Mouse (Mus musculus): ENCODE results near the gene 4930452B06Rik. TPM values are rescaled to one million over a fixed set of nuclear protein-coding genes. Genes with fewer than 3 reads are reported as not detected.
A peak's percentile ranks its signal among the peaks of the same experiment; 100 is the strongest.

The 4930452B06Rik gene
- 7.4 and 8.5 TPM in 2 replicates for polyA plus RNA-seq (2015; fragmentation: Nextera tagmentation; extraction: Ambion mirVana)

GRCm38 (mm10) chr14:8665636-8666411, at the start of gene 4930452B06Rik:
4930452B06Rik (minus strand) TSS chr14:8666240.
- WGBS = under 1% methylated on average over 45 of the region's 45 CpGs
- Histone ChIP-seq H3K36me3 (ENCODE audit: control insufficient read depth, insufficient read depth, low read length) (no peaks in the 10 kb centered on the region), H3K9ac (ENCODE audit: low read depth, low read length) (peak within 1 kb of the TSS; percentile 78), H3K27me3 (ENCODE audit: control insufficient read depth, insufficient read depth, low read depth, low read length) (no peaks in the 10 kb centered on the region), H3K4me3 (ENCODE audit: low read depth, low read length) (peak within 1 kb of the TSS; percentile 65), H3K27ac (ENCODE audit: low read length) (peak within 1 kb of the TSS; percentile 68), H3K4me2 (ENCODE audit: low read length) (peak within 1 kb of the TSS; percentile 73), H3K9me3 (replicated peaks; ENCODE audit: control insufficient read depth, low read length, poor library complexity, severe bottlenecking) (no peaks in the 10 kb centered on the region), H3K4me1 (ENCODE audit: control insufficient read depth, insufficient read depth, low read length) (no peaks in the 10 kb centered on the region)
- peak; percentile 99 for ATAC-seq

- H3K4me2 ChIP-seq (ENCODE audit: low read length) = no peak overlapping the region
- no peak overlapping the region for H3K27ac ChIP-seq (ENCODE audit: low read length)
- H3K27me3 ChIP-seq (ENCODE audit: control insufficient read depth, insufficient read depth, low read depth, low read length) = no peaks in the 10 kb centered on the region
- no peak overlapping the region for H3K4me3 ChIP-seq (ENCODE audit: low read depth, low read length)
- 0 out of 2 replicates have a peak, but pooled peaks cover 3% of the 10 kb centered on the region for H3K4me1 ChIP-seq (ENCODE audit: control insufficient read depth, insufficient read depth, low read length)
- no peak overlapping the region for H3K9ac ChIP-seq (ENCODE audit: low read depth, low read length)
- WGBS = 47% methylated on average over 4 of the region's 4 CpGs
- no peaks in the 10 kb centered on the region for H3K9me3 ChIP-seq (replicated peaks; ENCODE audit: control insufficient read depth, low read length, poor library complexity, severe bottlenecking)
- no peak for ATAC-seq
- H3K36me3 ChIP-seq (ENCODE audit: control insufficient read depth, insufficient read depth, low read length) = no peaks in the 10 kb centered on the region
These were observed 46.6 kb upstream of the 4930452B06Rik start for GRCm38 (mm10) chr14:8712674-8713073.

GRCm38 (mm10) chr14:8689451-8689850, 23.4 kb upstream of the 4930452B06Rik start:
- Histone ChIP-seq H3K4me1 (ENCODE audit: control insufficient read depth, insufficient read depth, low read length) (no peaks in the 10 kb centered on the region), H3K9ac (ENCODE audit: low read depth, low read length) (no peak overlapping the region), H3K9me3 (replicated peaks; ENCODE audit: control insufficient read depth, low read length, poor library complexity, severe bottlenecking) (no peaks in the 10 kb centered on the region), H3K4me3 (ENCODE audit: low read depth, low read length) (no peak overlapping the region), H3K36me3 (ENCODE audit: control insufficient read depth, insufficient read depth, low read length) (no peaks in the 10 kb centered on the region), H3K4me2 (ENCODE audit: low read length) (no peak overlapping the region), H3K27me3 (ENCODE audit: control insufficient read depth, insufficient read depth, low read depth, low read length) (no peaks in the 10 kb centered on the region), H3K27ac (ENCODE audit: low read length) (no peak overlapping the region)
- 16% methylated on average over 1 of the region's 1 CpGs for WGBS
- no peak for ATAC-seq

- no peak overlapping the region for H3K9ac ChIP-seq (ENCODE audit: low read depth, low read length)
- H3K9me3 ChIP-seq (replicated peaks; ENCODE audit: control insufficient read depth, low read length, poor library complexity, severe bottlenecking) = no peaks in the 10 kb centered on the region
- 74% methylated on average over 1 of the region's 1 CpGs for WGBS
- H3K4me2 ChIP-seq (ENCODE audit: low read length) = no peak overlapping the region
- no peaks in the 10 kb centered on the region for H3K4me1 ChIP-seq (ENCODE audit: control insufficient read depth, insufficient read depth, low read length)
- no peak overlapping the region for H3K4me3 ChIP-seq (ENCODE audit: low read depth, low read length)
- ATAC-seq = no peak
- no peaks in the 10 kb centered on the region for H3K27me3 ChIP-seq (ENCODE audit: control insufficient read depth, insufficient read depth, low read depth, low read length)
- no peaks in the 10 kb centered on the region for H3K36me3 ChIP-seq (ENCODE audit: control insufficient read depth, insufficient read depth, low read length)
- H3K27ac ChIP-seq (ENCODE audit: low read length) = no peak overlapping the region
These were observed 22.4 kb upstream of the 4930452B06Rik start for GRCm38 (mm10) chr14:8688462-8688861.

GRCm38 (mm10) chr14:8686185-8686584, 20.1 kb upstream of the 4930452B06Rik start:
- H3K9ac ChIP-seq (ENCODE audit: low read depth, low read length) = no peak overlapping the region
- H3K4me1 ChIP-seq (ENCODE audit: control insufficient read depth, insufficient read depth, low read length) = no peaks in the 10 kb centered on the region
- no peak overlapping the region for H3K4me2 ChIP-seq (ENCODE audit: low read length)
- H3K27ac ChIP-seq (ENCODE audit: low read length) = no peak overlapping the region
- H3K4me3 ChIP-seq (ENCODE audit: low read depth, low read length) = no peak overlapping the region
- no peak for ATAC-seq
- H3K27me3 ChIP-seq (ENCODE audit: control insufficient read depth, insufficient read depth, low read depth, low read length) = no peaks in the 10 kb centered on the region
- H3K36me3 ChIP-seq (ENCODE audit: control insufficient read depth, insufficient read depth, low read length) = no peaks in the 10 kb centered on the region
- no peaks in the 10 kb centered on the region for H3K9me3 ChIP-seq (replicated peaks; ENCODE audit: control insufficient read depth, low read length, poor library complexity, severe bottlenecking)
- 97% methylated on average over 1 of the region's 1 CpGs for WGBS

GRCm38 (mm10) chr14:8679896-8680295, 13.9 kb upstream of the 4930452B06Rik start:
- 95% methylated on average over 4 of the region's 4 CpGs for WGBS
- Histone ChIP-seq H3K9ac (ENCODE audit: low read depth, low read length) (no peak overlapping the region), H3K4me1 (ENCODE audit: control insufficient read depth, insufficient read depth, low read length) (no peaks in the 10 kb centered on the region), H3K9me3 (replicated peaks; ENCODE audit: control insufficient read depth, low read length, poor library complexity, severe bottlenecking) (no peaks in the 10 kb centered on the region), H3K4me3 (ENCODE audit: low read depth, low read length) (no peak overlapping the region), H3K36me3 (ENCODE audit: control insufficient read depth, insufficient read depth, low read length) (no peaks in the 10 kb centered on the region), H3K4me2 (ENCODE audit: low read length) (no peak overlapping the region), H3K27ac (ENCODE audit: low read length) (no peak overlapping the region), H3K27me3 (ENCODE audit: control insufficient read depth, insufficient read depth, low read depth, low read length) (no peaks in the 10 kb centered on the region)
- ATAC-seq = no peak

- no peak overlapping the region for H3K27ac ChIP-seq (ENCODE audit: low read length)
- H3K4me3 ChIP-seq (ENCODE audit: low read depth, low read length) = no peak overlapping the region
- H3K4me2 ChIP-seq (ENCODE audit: low read length) = no peak overlapping the region
- H3K9me3 ChIP-seq (replicated peaks; ENCODE audit: control insufficient read depth, low read length, poor library complexity, severe bottlenecking) = no peaks in the 10 kb centered on the region
- H3K9ac ChIP-seq (ENCODE audit: low read depth, low read length) = no peak overlapping the region
- no peaks in the 10 kb centered on the region for H3K27me3 ChIP-seq (ENCODE audit: control insufficient read depth, insufficient read depth, low read depth, low read length)
- no peaks in the 10 kb centered on the region for H3K4me1 ChIP-seq (ENCODE audit: control insufficient read depth, insufficient read depth, low read length)
- no peak for ATAC-seq
- no peaks in the 10 kb centered on the region for H3K36me3 ChIP-seq (ENCODE audit: control insufficient read depth, insufficient read depth, low read length)
These were observed 5.7 kb downstream of the 4930452B06Rik start for GRCm38 (mm10) chr14:8660359-8660758.

GRCm38 (mm10) chr14:8641650-8642279, 24.3 kb downstream of the 4930452B06Rik start:
- Histone ChIP-seq H3K27ac (ENCODE audit: low read length) (no peak overlapping the region), H3K4me1 (ENCODE audit: control insufficient read depth, insufficient read depth, low read length) (no peaks in the 10 kb centered on the region), H3K27me3 (ENCODE audit: control insufficient read depth, insufficient read depth, low read depth, low read length) (no peaks in the 10 kb centered on the region), H3K36me3 (ENCODE audit: control insufficient read depth, insufficient read depth, low read length) (no peaks in the 10 kb centered on the region), H3K4me3 (ENCODE audit: low read depth, low read length) (no peak overlapping the region), H3K4me2 (ENCODE audit: low read length) (no peak overlapping the region), H3K9me3 (replicated peaks; ENCODE audit: control insufficient read depth, low read length, poor library complexity, severe bottlenecking) (no peaks in the 10 kb centered on the region), H3K9ac (ENCODE audit: low read depth, low read length) (no peak overlapping the region)
- no peak for ATAC-seq
- 65% methylated on average over 9 of the region's 9 CpGs for WGBS

- no peak overlapping the region for H3K9ac ChIP-seq (ENCODE audit: low read depth, low read length)
- H3K4me2 ChIP-seq (ENCODE audit: low read length) = no peak overlapping the region
- H3K36me3 ChIP-seq (ENCODE audit: control insufficient read depth, insufficient read depth, low read length) = no peaks in the 10 kb centered on the region
- no peaks in the 10 kb centered on the region for H3K4me1 ChIP-seq (ENCODE audit: control insufficient read depth, insufficient read depth, low read length)
- H3K27ac ChIP-seq (ENCODE audit: low read length) = no peak overlapping the region
- no peak for ATAC-seq
- H3K27me3 ChIP-seq (ENCODE audit: control insufficient read depth, insufficient read depth, low read depth, low read length) = no peaks in the 10 kb centered on the region
- H3K4me3 ChIP-seq (ENCODE audit: low read depth, low read length) = no peak overlapping the region
- no peaks in the 10 kb centered on the region for H3K9me3 ChIP-seq (replicated peaks; ENCODE audit: control insufficient read depth, low read length, poor library complexity, severe bottlenecking)
- WGBS = 72% methylated on average over 6 of the region's 6 CpGs
These were observed 33.8 kb downstream of the 4930452B06Rik start for GRCm38 (mm10) chr14:8632211-8632610.
